ENCODE assay signal across 9 mouse cellular contexts in the genomic region with DNA sequence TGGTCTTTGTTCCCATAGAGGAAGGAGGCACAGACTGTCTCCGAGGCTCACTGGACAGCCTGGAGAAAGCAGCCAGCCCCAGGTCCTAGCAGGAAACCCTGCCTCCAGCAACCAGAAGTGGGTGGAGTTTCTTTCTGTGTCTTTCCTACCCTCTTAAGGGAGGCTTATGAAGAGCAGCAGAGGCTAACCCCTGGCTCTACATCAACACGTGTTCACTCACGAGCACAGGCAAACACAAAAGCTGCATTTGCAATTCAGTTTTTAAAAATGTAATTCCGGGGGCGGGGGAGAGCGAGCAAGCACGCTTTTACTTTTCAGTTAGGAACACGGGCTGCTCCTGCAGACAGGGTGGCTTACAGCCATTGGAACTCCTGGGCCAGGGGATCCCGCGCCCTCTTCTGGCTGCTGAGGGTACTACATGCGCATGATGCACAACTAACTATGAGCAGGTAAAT. TPM values are rescaled to one million over a fixed set of nuclear protein-coding genes. Genes with fewer than 3 reads are reported as not detected.
DNase-seq lines count a peak whose midpoint lies in the region; ATAC-seq and TF ChIP-seq lines count a peak whose summit lies in the region.
"Had no signal": no experiment of that assay in that cellular context is flagged by ENCODE, and none has a peak within 500 bp of the region (broad histone marks: within the 10 kb centered on the region; RNA-seq: fewer than 3 reads in every experiment).

No protein-coding gene starts in this region.

- H3K9me3 ChIP-seq in limb, embryonic 14.5 days (ENCODE audit: control insufficient read depth, low read length) = no peaks in the 10 kb centered on the region
- H3K9me3 ChIP-seq in midbrain, embryonic 15.5 days = no peaks in the 10 kb centered on the region

- peak; percentile 47; the same call in 1 of the 2 replicates for ATAC-seq in limb, embryonic 14.5 days (ENCODE audit: low FRiP score, low read depth)
- ATAC-seq in midbrain, embryonic 15.5 days (replicated peaks) = no peak
- ATAC-seq: Patski had no signal

- H3K27me3 ChIP-seq in limb, embryonic 14.5 days (ENCODE audit: control insufficient read depth, insufficient read depth, low read length) = no peaks in the 10 kb centered on the region
- no peaks in the 10 kb centered on the region for H3K27me3 ChIP-seq in midbrain, embryonic 15.5 days (replicated peaks)
- H3K27me3 ChIP-seq: Patski had no signal

- H3K9ac ChIP-seq in limb, embryonic 14.5 days (ENCODE audit: low read depth, low read length, severe bottlenecking) = peak overlapping the region; percentile 22; the same call in 1 of the 2 replicates
- H3K9ac ChIP-seq in midbrain, embryonic 15.5 days = no peak overlapping the region

- H3K4me3 ChIP-seq in embryonic fibroblast, embryonic 13.5 days (ENCODE audit: insufficient read depth, low read length) = peak overlapping the region; percentile 36; the same call in 1 of the 2 replicates
- peak overlapping the region; percentile 29 for H3K4me3 ChIP-seq in limb, embryonic 14.5 days (replicated peaks; ENCODE audit: low read length)
- peak overlapping the region; percentile 16; the same call in 1 of the 2 replicates for H3K4me3 ChIP-seq in midbrain, embryonic 15.5 days

- 2% methylated on average over 11 of the region's 11 CpGs for WGBS in limb, embryonic 14.5 days
- under 1% methylated on average over 11 of the region's 11 CpGs for WGBS in midbrain, embryonic 15.5 days

- DNase-seq in 3134 (ENCODE audit: extremely low read depth, insufficient read length, low spot score) = peak; percentile 71
- peak; percentile 75 to 77 for DNase-seq in adrenal gland, postnatal 4 days (ENCODE audit: low spot score in 2 of 2)
- DNase-seq in heart, adult 9 months (ENCODE audit: low spot score in 2 of 2) = peak; percentile 90 to 92
- DNase-seq in kidney, adult 9 months = peak; percentile 93
- DNase-seq in limb, embryonic 14.5 days (ENCODE audit: low spot score) = peak; percentile 78
- DNase-seq in spleen, postnatal 14 days (ENCODE audit: low spot score in 2 of 2) = peak; percentile 80 to 87

- peaks cover 5% of the 10 kb centered on the region for H3K36me3 ChIP-seq in limb, embryonic 14.5 days (ENCODE audit: control insufficient read depth, insufficient read depth, low read length)
- H3K36me3 ChIP-seq in midbrain, embryonic 15.5 days (replicated peaks) = no peaks in the 10 kb centered on the region

- peak; percentile 70 for TF ChIP-seq POLR2A in embryonic fibroblast, embryonic 13.5 days (IDR thresholded peaks at IDR 0.05; ENCODE audit: low read depth, low read length)
- TF ChIP-seq POLR2A in limb, embryonic 14.5 days (IDR thresholded peaks at IDR 0.05; ENCODE audit: borderline replicate concordance, extremely low read depth, insufficient read depth, insufficient read length) = no peak

- no peak overlapping the region for H3K27ac ChIP-seq in embryonic fibroblast, embryonic 13.5 days (ENCODE audit: insufficient read depth, low read length)
- peak overlapping the region; percentile 50 for H3K27ac ChIP-seq in limb, embryonic 14.5 days (replicated peaks; ENCODE audit: low read depth, low read length)
- H3K27ac ChIP-seq in midbrain, embryonic 15.5 days = no peak overlapping the region

- peak; percentile 80 for TF ChIP-seq CTCF in embryonic fibroblast, embryonic 13.5 days (IDR thresholded peaks at IDR 0.05; ENCODE audit: borderline replicate concordance, insufficient read depth, low read length)

- H3K4me1 ChIP-seq in embryonic fibroblast, embryonic 13.5 days (ENCODE audit: control insufficient read depth, insufficient read depth, low read length) = no peaks in the 10 kb centered on the region; the same call in 1 of the 2 replicates
- peaks cover 16% of the 10 kb centered on the region for H3K4me1 ChIP-seq in limb, embryonic 14.5 days (ENCODE audit: control insufficient read depth, insufficient read depth, low read length)
- peaks cover 15% of the 10 kb centered on the region for H3K4me1 ChIP-seq in midbrain, embryonic 15.5 days

- H3K4me2 ChIP-seq in limb, embryonic 14.5 days (replicated peaks; ENCODE audit: low read depth, low read length, severe bottlenecking) = peak overlapping the region; percentile 47
- H3K4me2 ChIP-seq in midbrain, embryonic 15.5 days = peak overlapping the region; percentile 38

RNA-seq across cellular contexts. Expression of gene St6galnac6, which starts 3.1 kb away (rescaled TPM):
- total RNA-seq in adrenal gland, postnatal 4 days (2021) = 10 to 100 TPM; 53.0 to 58.0 TPM
- 33.3 and 39.3 TPM in 2 replicates for polyA plus RNA-seq in embryonic fibroblast, embryonic 13.5 days (2011; ENCODE audit: insufficient read length, low read depth, missing spikeins)
- 39.2 and 52.9 TPM in 2 replicates for polyA plus RNA-seq in limb, embryonic 14.5 days (2012; rRNA removed)
- polyA plus RNA-seq in limb, embryonic 14.5 days (2014; fragmentation: Nextera tagmentation; extraction: Ambion mirVana) = 10.7 and 11.7 TPM in 2 replicates
- 24.2 and 26.9 TPM in 2 replicates for polyA plus RNA-seq in midbrain, embryonic 15.5 days (2015; fragmentation: Nextera tagmentation; extraction: Ambion mirVana)

RNA-seq across cellular contexts. Expression of gene St6galnac4, which starts 15.7 kb away (rescaled TPM):
- 10 to 100 TPM; 16.4 to 19.4 TPM for total RNA-seq in adrenal gland, postnatal 4 days (2021)
- 20.4 and 21.5 TPM in 2 replicates for polyA plus RNA-seq in embryonic fibroblast, embryonic 13.5 days (2011; ENCODE audit: insufficient read length, low read depth, missing spikeins)
- 31.8 and 44.9 TPM in 2 replicates for polyA plus RNA-seq in limb, embryonic 14.5 days (2012; rRNA removed)
- polyA plus RNA-seq in limb, embryonic 14.5 days (2014; fragmentation: Nextera tagmentation; extraction: Ambion mirVana) = 33.3 and 33.9 TPM in 2 replicates
- 33.3 and 36.5 TPM in 2 replicates for polyA plus RNA-seq in midbrain, embryonic 15.5 days (2015; fragmentation: Nextera tagmentation; extraction: Ambion mirVana)

RNA-seq across cellular contexts. Expression of gene Ak1, which starts 18.9 kb away (rescaled TPM):
- total RNA-seq in adrenal gland, postnatal 4 days (2021) = 10 to 100 TPM; 53.4 to 68.7 TPM
- 157 and 266 TPM in 2 replicates for polyA plus RNA-seq in embryonic fibroblast, embryonic 13.5 days (2011; ENCODE audit: insufficient read length, low read depth, missing spikeins)
- polyA plus RNA-seq in limb, embryonic 14.5 days (2012; rRNA removed) = 25.5 and 26.7 TPM in 2 replicates
- 44.1 and 56.2 TPM in 2 replicates for polyA plus RNA-seq in limb, embryonic 14.5 days (2014; fragmentation: Nextera tagmentation; extraction: Ambion mirVana)
- polyA plus RNA-seq in midbrain, embryonic 15.5 days (2015; fragmentation: Nextera tagmentation; extraction: Ambion mirVana) = 97.6 and 101 TPM in 2 replicates

RNA-seq across cellular contexts. Expression of gene 9430097D07Rik, which starts 27.1 kb away (rescaled TPM):
- total RNA-seq in adrenal gland, postnatal 4 days (2021) = not detected
- polyA plus RNA-seq in embryonic fibroblast, embryonic 13.5 days (2011; ENCODE audit: insufficient read length, low read depth, missing spikeins) = not detected in 2 replicates
- polyA plus RNA-seq in limb, embryonic 14.5 days (2012; rRNA removed) = 0.09 TPM in 1 of 2 replicates, not detected in the other
- polyA plus RNA-seq in limb, embryonic 14.5 days (2014; fragmentation: Nextera tagmentation; extraction: Ambion mirVana) = 0.17 TPM in 1 of 2 replicates, not detected in the other
- 0.60 and 0.86 TPM in 2 replicates for polyA plus RNA-seq in midbrain, embryonic 15.5 days (2015; fragmentation: Nextera tagmentation; extraction: Ambion mirVana)

RNA-seq across cellular contexts. Expression of gene Pip5kl1, which starts 28.0 kb away (rescaled TPM):
- under 1 TPM; 0.31 to 0.73 TPM for total RNA-seq in adrenal gland, postnatal 4 days (2021)
- 0.67 TPM in 1 of 2 replicates, not detected in the other for polyA plus RNA-seq in embryonic fibroblast, embryonic 13.5 days (2011; ENCODE audit: insufficient read length, low read depth, missing spikeins)
- 1.9 and 3.1 TPM in 2 replicates for polyA plus RNA-seq in limb, embryonic 14.5 days (2012; rRNA removed)
- 0.43 and 1.3 TPM in 2 replicates for polyA plus RNA-seq in limb, embryonic 14.5 days (2014; fragmentation: Nextera tagmentation; extraction: Ambion mirVana)
- 11.3 and 11.8 TPM in 2 replicates for polyA plus RNA-seq in midbrain, embryonic 15.5 days (2015; fragmentation: Nextera tagmentation; extraction: Ambion mirVana)
